Mouse (Mus musculus) liver, embryonic 16.5 days (tissue): Measurements from ENCODE around the gene Adam1a. TPM values are rescaled to one million over a fixed set of nuclear protein-coding genes. Genes with fewer than 3 reads are reported as not detected.

ENCODE experiments used
- ATAC-seq: fragments of 200-750 bp; cut with Nextera tagmentation; 2 replicates; pipeline ENCODE4 v1.8.0; 2017; ENCODE audit warnings: low read depth, mild to moderate bottlenecking, moderate number of reproducible peaks, moderate library complexity
- H3K27ac ChIP-seq: fragments of 300-500 bp; sonication (generic); 2 replicates; pipeline ENCODE4 v1.5.1; 2014; ENCODE audit warnings: mild to moderate bottlenecking, low read length
- H3K27me3 ChIP-seq: fragments of 300-500 bp; sonication (generic); 2 replicates; pipeline ENCODE4 v1.6.1; 2014; ENCODE audit warnings: low read depth, low read length, mixed read lengths; ENCODE audit not compliant: control insufficient read depth, insufficient read depth
- H3K36me3 ChIP-seq: fragments of 300-500 bp; sonication (generic); 2 replicates; pipeline ENCODE4 v1.6.1; 2014; ENCODE audit warnings: mild to moderate bottlenecking; ENCODE audit not compliant: control insufficient read depth, insufficient read depth
- H3K4me1 ChIP-seq: fragments of 300-500 bp; sonication (generic); 2 replicates; pipeline ENCODE4 v1.6.1; 2014; ENCODE audit warnings: low read depth, low read length, mixed read lengths; ENCODE audit not compliant: control insufficient read depth
- H3K4me2 ChIP-seq: fragments of 300-500 bp; sonication (generic); 2 replicates; pipeline ENCODE4 v1.6.1; 2014; ENCODE audit warnings: low read depth, low read length, mixed read lengths
- H3K4me3 ChIP-seq: fragments of 300-500 bp; sonication (generic); 2 replicates; pipeline ENCODE4 v1.5.1; 2014; ENCODE audit warnings: low read depth, mild to moderate bottlenecking, low read length
- H3K9ac ChIP-seq: fragments of 300-500 bp; sonication (generic); 2 replicates; pipeline ENCODE4 v1.6.1; 2014; ENCODE audit warnings: low read depth, low read length
- H3K9me3 ChIP-seq: fragments of 300-500 bp; sonication (generic); replicated peaks from 2 replicates; pipeline ENCODE4 v1.6.1; 2016; ENCODE audit warnings: low read length; ENCODE audit not compliant: control insufficient read depth
- WGBS: fragments of 180-500 bp; shearing (Covaris S2); extraction: QIAGEN DNeasy Blood & Tissue Kit; methylation state at CpG from one replicate; pipeline ENCODE4 v1.1.7; 2014; ENCODE audit not compliant: insufficient replicate concordance; 5-methylcytosine and 5-hydroxymethylcytosine counted together
- polyA plus RNA-seq: library from polyadenylated mRNA; unstranded; fragments of >200 nt; fragmentation: Nextera tagmentation; extraction: Ambion mirVana; gene quantifications from 2 replicates; pipeline ENCODE4 v1.2.1, GENCODE M21; 2015

Adam1a gene
- polyA plus RNA-seq, 1 experiment from 2014 or later, result 0.30 TPM

DNA sequence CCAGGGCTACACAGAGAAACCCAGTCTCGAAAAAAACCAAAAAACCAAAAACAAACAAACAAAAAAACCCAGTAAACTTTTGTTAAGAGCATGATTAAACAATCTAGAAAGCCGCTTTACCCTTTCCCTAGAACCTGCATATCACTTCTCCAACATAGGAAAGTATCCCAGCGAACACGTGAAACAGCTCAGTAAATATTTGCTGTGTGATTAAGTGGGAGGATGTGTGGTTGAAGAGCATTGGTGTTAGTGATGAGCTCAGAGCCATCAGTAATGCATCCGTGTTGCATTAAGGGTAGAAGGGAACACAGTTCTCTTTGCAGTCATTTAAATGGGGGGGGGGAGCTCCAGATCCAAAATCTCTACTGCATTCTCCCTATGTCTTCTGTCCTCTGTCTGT, 60.5 kb downstream of the Adam1a start:
- WGBS, result 59% methylated on average over 5 of the region's 5 CpGs
- Histone ChIP-seq H3K9ac (no peak overlapping the region), H3K27me3 (no peaks in the 10 kb centered on the region)

GRCm38 (mm10) chr5:121477680-121478079, 67.6 kb downstream of the Adam1a start:
- WGBS, result 30% methylated on average over 3 of the region's 3 CpGs
- H3K27ac ChIP-seq, result no peak overlapping the region
- H3K4me3 ChIP-seq, result no peak overlapping the region
- no peaks in the 10 kb centered on the region for H3K36me3 ChIP-seq
- peaks cover 23% of the 10 kb centered on the region for H3K4me1 ChIP-seq
- ATAC-seq, result no peak
- H3K4me2 ChIP-seq, result no peak overlapping the region
- no peaks in the 10 kb centered on the region for H3K27me3 ChIP-seq
- H3K9ac ChIP-seq, result no peak overlapping the region
- no peaks in the 10 kb centered on the region for H3K9me3 ChIP-seq

More for the DNA sequence above, 60.5 kb downstream of the Adam1a start:
- no peak overlapping the region for H3K27ac ChIP-seq
- no peaks in the 10 kb centered on the region for H3K4me1 ChIP-seq
- no peak overlapping the region for H3K4me3 ChIP-seq
- H3K9me3 ChIP-seq, result no peaks in the 10 kb centered on the region
- no peaks in the 10 kb centered on the region for H3K36me3 ChIP-seq
- ATAC-seq, result 0 out of 2 replicates have a peak, but pooled peaks have one; percentile 37
- no peak overlapping the region for H3K4me2 ChIP-seq

DNA sequence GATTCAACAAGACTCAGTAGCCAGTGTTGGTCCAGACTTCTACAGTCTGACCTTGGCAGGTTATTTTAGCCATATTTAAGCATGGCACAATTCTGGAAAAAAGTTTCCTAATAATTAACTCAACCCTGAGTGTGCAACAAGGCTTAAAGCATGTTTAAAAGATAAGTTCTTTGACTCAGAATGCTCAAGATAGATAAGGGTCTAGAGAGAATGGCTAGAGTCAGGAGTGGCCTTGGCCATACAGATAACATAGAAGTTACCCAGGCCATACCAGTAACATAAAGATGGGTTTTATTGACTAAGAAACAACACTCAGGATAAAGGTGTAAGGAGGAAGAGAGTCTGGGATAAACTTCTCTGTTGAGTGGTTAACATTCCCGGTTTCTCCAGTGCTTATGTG, 69.2 kb downstream of the Adam1a start:
- ATAC-seq, result peak; percentile 89
- H3K27me3 ChIP-seq, result no peaks in the 10 kb centered on the region
- no peak overlapping the region for H3K4me3 ChIP-seq
- 32% methylated on average over 1 of the region's 1 CpGs for WGBS
- peaks cover 30% of the 10 kb centered on the region for H3K4me1 ChIP-seq
- H3K4me2 ChIP-seq, result 0 out of 2 replicates have a peak overlapping the region, but pooled peaks have one; percentile 12
- H3K9ac ChIP-seq, result no peak overlapping the region
- peak overlapping the region; percentile 65 for H3K27ac ChIP-seq
- no peaks in the 10 kb centered on the region for H3K9me3 ChIP-seq
- H3K36me3 ChIP-seq, result no peaks in the 10 kb centered on the region

- no peak for ATAC-seq
- H3K27ac ChIP-seq, result no peak overlapping the region
- H3K4me2 ChIP-seq, result no peak overlapping the region
- no peaks in the 10 kb centered on the region for H3K36me3 ChIP-seq
- H3K4me1 ChIP-seq, result peaks cover 42% of the 10 kb centered on the region
- no peak overlapping the region for H3K4me3 ChIP-seq
- no peaks in the 10 kb centered on the region for H3K27me3 ChIP-seq
- no peak overlapping the region for H3K9ac ChIP-seq
- no peaks in the 10 kb centered on the region for H3K9me3 ChIP-seq
- 73% methylated on average over 7 of the region's 7 CpGs for WGBS
These were observed 70.7 kb downstream of the Adam1a start for GRCm38 (mm10) chr5:121474610-121475009.

GRCm38 (mm10) chr5:121472411-121472810, 72.9 kb downstream of the Adam1a start:
- Histone ChIP-seq H3K27ac (no peak overlapping the region), H3K4me2 (no peak overlapping the region), H3K9me3 (no peaks in the 10 kb centered on the region), H3K36me3 (no peaks in the 10 kb centered on the region), H3K27me3 (no peaks in the 10 kb centered on the region), H3K4me3 (no peak overlapping the region), H3K4me1 (peaks cover 43% of the 10 kb centered on the region), H3K9ac (no peak overlapping the region)
- ATAC-seq, result no peak
- WGBS, result 75% methylated on average over 2 of the region's 2 CpGs

DNA sequence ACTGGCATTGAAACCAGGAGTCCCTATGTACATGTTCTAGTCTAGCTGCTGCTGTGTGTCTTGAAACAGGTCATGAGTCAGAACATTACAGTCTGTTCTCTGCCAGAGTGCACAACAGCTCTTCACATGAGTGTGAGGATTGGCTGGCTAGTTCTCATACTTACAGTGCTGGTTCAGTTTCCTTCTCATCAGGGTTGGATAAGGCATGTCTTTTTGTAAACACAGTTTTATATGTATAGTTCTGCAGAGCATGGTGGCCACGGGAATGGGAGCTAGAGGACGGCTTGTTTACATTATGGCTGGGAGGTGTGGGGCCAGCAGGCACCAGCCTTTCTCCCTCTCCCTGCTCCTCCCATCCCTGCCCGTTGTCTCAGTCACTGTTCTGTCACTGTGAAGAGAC, 75.7 kb downstream of the Adam1a start:
- Histone ChIP-seq H3K4me3 (no peak overlapping the region), H3K27ac (no peak overlapping the region), H3K36me3 (no peaks in the 10 kb centered on the region), H3K4me1 (peaks cover 20% of the 10 kb centered on the region), H3K9ac (no peak overlapping the region), H3K9me3 (no peaks in the 10 kb centered on the region), H3K4me2 (no peak overlapping the region), H3K27me3 (no peaks in the 10 kb centered on the region)
- ATAC-seq, result no peak
- WGBS, result 24% methylated on average over 3 of the region's 3 CpGs

Other genes starting within 250 kb of the Adam1a start
- 24.5 and 24.8 TPM in 2 replicates for gene Trafd1, start 159.8 kb downstream of the Adam1a start, polyA plus RNA-seq
- gene Naa25, start 147.5 kb downstream of the Adam1a start, polyA plus RNA-seq, result 16.8 and 19.0 TPM in 2 replicates
- 0.98 and 1.2 TPM in 2 replicates for gene Tmem116, start 93.6 kb downstream of the Adam1a start, polyA plus RNA-seq
- 80.4 and 86.0 TPM in 2 replicates for gene Erp29, start 93.0 kb downstream of the Adam1a start, polyA plus RNA-seq
- not detected in 2 replicates for gene Adam1b, start 42.0 kb downstream of the Adam1a start, polyA plus RNA-seq
- gene Gm42878, start within 50 bp of the Adam1a start, polyA plus RNA-seq, result not detected in 2 replicates
- 19.2 and 21.3 TPM in 2 replicates for gene Mapkapk5, start 423 bp upstream of the Adam1a start, polyA plus RNA-seq
- gene Aldh2, start 48.3 kb upstream of the Adam1a start, polyA plus RNA-seq, result 216 and 250 TPM in 2 replicates
- 1.8 and 2.1 TPM in 2 replicates for gene Acad12, start 73.5 kb upstream of the Adam1a start, polyA plus RNA-seq
- 3.9 and 5.5 TPM in 2 replicates for gene Acad10, start 115.0 kb upstream of the Adam1a start, polyA plus RNA-seq
- 22.6 and 22.7 TPM in 2 replicates for gene Brap, start 115.1 kb upstream of the Adam1a start, polyA plus RNA-seq
- gene Atxn2, start 165.9 kb upstream of the Adam1a start, polyA plus RNA-seq, result 14.5 and 14.6 TPM in 2 replicates